Mouse (Mus musculus) olfactory bulb, adult 2 months (tissue): ENCODE data around the gene Stam. TPM values are rescaled to one million over a fixed set of nuclear protein-coding genes. Genes with fewer than 3 reads are reported as not detected.
"Not testable (repeated sequence)": the region's sequence is repeated elsewhere in the genome, so short reads cannot be mapped to it uniquely, and the experiment has no call there.

ENCODE experiments used
- H3K27ac ChIP-seq: fragments of 200-500 bp; 2 replicates; pipeline ENCODE4 v1.5.1; 2012; ENCODE audit warnings: low read depth, low read length; ENCODE audit not compliant: insufficient read depth
- H3K4me1 ChIP-seq: fragments of 200-500 bp; 2 replicates; pipeline ENCODE4 v1.6.1; 2012; ENCODE audit warnings: low read length; ENCODE audit not compliant: control insufficient read depth, insufficient read depth
- H3K4me3 ChIP-seq: fragments of 200-500 bp; 2 replicates; pipeline ENCODE4 v1.5.1; 2012; ENCODE audit warnings: mild to moderate bottlenecking, low read depth, low read length, moderate library complexity; ENCODE audit not compliant: insufficient read depth
- CTCF ChIP-seq: fragments of 200-500 bp; IDR thresholded peaks from 2 replicates; pipeline ENCODE4 v1.5.1; 2012; ENCODE audit warnings: low read depth, mild to moderate bottlenecking, low read length, moderate library complexity; ENCODE audit not compliant: insufficient read depth
- POLR2A ChIP-seq: fragments of 200-500 bp; IDR thresholded peaks from 2 replicates; pipeline ENCODE4 v1.6.1; 2012; ENCODE audit warnings: mild to moderate bottlenecking, low read depth, low read length, moderate library complexity; ENCODE audit not compliant: insufficient read depth
- WGBS: fragments of 180-500 bp; shearing (Covaris S2); methylation state at CpG from one replicate; pipeline ENCODE4 v1.1.7; 2018; 5-methylcytosine and 5-hydroxymethylcytosine counted together
- polyA plus RNA-seq: library from polyadenylated mRNA; stranded (reverse); fragments of >200 nt; gene quantifications from 2 replicates; pipeline ENCODE4 v1.2.4, GENCODE M21; 2012; ENCODE audit warnings: low replicate concordance; ENCODE audit not compliant: missing spikeins, insufficient read depth, insufficient read length

Gene Stam
- polyA plus RNA-seq, 1 experiment: not detected

GRCm38 (mm10) chr2:14165618-14166344, 91.9 kb downstream of the Stam start:
- H3K4me3 ChIP-seq: no peak overlapping the region
- TF ChIP-seq POLR2A (no peak), CTCF (no peak)
- no peaks in the 10 kb centered on the region for H3K4me1 ChIP-seq
- WGBS: 66% methylated on average over 3 of the region's 3 CpGs
- no peak overlapping the region for H3K27ac ChIP-seq

GRCm38 (mm10) chr2:14167721-14168120, 93.8 kb downstream of the Stam start:
- no peak for TF ChIP-seq CTCF
- TF ChIP-seq POLR2A: no peak
- no peak overlapping the region for H3K4me3 ChIP-seq

DNA sequence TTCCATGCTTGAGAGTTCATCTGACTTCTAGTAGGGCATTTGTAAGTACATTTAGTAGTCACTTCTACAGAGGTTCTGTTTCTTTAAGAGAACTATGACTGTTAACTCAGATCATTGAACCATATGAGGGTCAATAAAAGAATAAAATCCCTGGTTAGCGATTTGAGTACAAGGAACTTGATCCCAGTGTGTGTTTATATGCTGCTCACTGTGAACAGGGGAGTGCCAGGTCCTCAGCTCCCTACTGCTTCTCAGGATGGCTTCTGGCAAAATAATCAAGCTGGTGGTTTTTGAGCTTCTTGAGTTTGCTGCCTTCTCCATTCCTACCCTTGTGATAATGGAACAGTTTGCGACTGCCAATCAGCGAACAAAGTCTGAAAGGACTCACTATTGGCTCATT, 100.4 kb downstream of the Stam start, which contains the start of gene Tmem236:
TSS of gene Tmem236 (plus strand) at position 190 of the 400 bp plus-strand sequence.
- Histone ChIP-seq H3K27ac (no peak within 1 kb of the TSS), H3K4me3 (no peak within 1 kb of the TSS), H3K4me1 (no peaks in the 10 kb centered on the region)
- TF ChIP-seq CTCF (no peak), POLR2A (no peak)
- WGBS: 31% methylated on average over 3 of the region's 3 CpGs

More at GRCm38 (mm10) chr2:14167721-14168120, 93.8 kb downstream of the Stam start:
- Histone ChIP-seq H3K4me1 (no peaks in the 10 kb centered on the region), H3K27ac (no peak overlapping the region)

DNA sequence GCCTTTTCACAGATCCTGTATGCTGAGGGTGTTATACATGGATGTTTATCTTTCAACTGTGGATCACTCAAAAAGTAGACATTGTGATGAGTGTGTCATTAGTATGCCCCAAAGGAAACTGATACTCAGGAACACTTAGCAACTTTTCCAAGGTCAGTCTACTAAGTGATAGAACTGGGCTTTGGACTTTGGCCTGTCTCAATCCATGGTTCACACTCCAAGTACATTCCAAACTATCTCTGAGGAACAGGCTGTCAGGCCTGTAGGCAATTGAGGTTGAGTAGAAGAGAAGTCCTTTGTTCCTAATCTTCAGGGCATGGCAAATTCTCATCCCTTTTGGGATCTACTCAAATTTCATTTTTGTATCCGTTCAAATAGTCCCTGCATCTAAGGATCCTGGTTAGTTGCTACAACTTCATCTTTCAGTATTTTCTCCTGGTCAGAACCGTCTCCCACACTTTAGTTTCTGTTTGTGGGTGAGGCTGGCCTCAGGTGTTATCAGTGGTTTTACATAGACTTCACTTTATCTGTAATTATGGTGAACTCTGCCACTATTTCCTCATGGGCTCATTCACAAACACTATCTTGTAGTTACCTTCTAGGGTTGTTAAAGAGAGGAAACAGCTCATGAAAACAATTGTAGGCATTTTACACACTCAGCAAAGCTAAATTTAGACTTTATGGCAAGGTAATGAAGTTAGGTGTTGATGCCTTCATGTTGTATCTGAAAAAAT, 102.7 kb downstream of the Stam start:
- Histone ChIP-seq H3K4me3 (no peak overlapping the region), H3K4me1 (no peaks in the 10 kb centered on the region), H3K27ac (no peak overlapping the region)
- WGBS: 84% methylated on average over 2 of the region's 2 CpGs
- no peak for TF ChIP-seq POLR2A
- no peak for TF ChIP-seq CTCF

DNA sequence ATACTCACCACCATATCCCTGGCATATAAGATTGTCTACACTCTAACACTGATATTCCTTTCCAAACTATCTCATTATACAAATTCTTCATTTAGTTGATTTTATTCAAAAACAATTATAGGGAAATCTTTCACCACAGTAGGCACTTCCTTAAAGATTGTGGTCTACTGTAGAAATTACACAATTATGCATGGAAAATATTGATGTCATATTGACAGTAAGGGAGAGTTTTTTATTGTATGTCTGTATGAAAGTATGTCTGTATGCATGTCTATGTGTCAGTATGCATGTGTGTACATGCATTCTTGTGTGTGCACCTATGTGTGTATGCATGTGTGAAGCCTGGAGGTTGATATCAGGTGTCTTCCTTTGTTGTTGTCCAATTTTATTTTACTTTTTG, 110.5 kb downstream of the Stam start:
- Histone ChIP-seq H3K4me3 (no peak overlapping the region), H3K27ac (no peak overlapping the region), H3K4me1 (no peaks in the 10 kb centered on the region)
- TF ChIP-seq CTCF: no peak
- no peak for TF ChIP-seq POLR2A

DNA sequence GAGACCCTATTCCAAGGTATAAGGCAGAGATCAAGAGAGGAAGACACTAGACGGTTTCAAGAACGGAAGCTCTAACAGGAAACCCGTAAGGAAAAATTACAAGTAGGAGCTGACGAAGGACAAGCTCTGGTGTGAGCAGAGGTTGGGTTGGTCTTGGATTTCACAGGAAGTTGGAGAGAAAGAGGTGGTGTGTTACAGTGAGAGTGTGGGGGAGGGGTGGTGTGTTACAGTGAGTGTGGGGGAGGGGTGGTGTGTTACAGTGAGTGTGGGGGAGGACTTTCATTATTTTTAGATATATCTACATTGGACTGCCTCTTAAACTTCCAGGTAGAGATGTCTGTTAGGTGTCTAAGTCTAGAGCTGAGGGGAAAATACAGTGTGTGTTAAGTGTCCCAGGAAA, 116.8 kb downstream of the Stam start:
- no peak overlapping the region for H3K27ac ChIP-seq
- H3K4me1 ChIP-seq: no peaks in the 10 kb centered on the region
- WGBS: 86% methylated on average over 4 of the region's 4 CpGs
- no peak for TF ChIP-seq POLR2A
- TF ChIP-seq CTCF: no peak
- no peak overlapping the region for H3K4me3 ChIP-seq

- no peak for TF ChIP-seq POLR2A
- TF ChIP-seq CTCF: no peak
- Histone ChIP-seq H3K27ac (no peak overlapping the region), H3K4me3 (no peak overlapping the region), H3K4me1 (no peaks in the 10 kb centered on the region)
- 94% methylated on average over 4 of the region's 4 CpGs for WGBS
Observed at GRCm38 (mm10) chr2:14191601-14192000, 117.7 kb downstream of the Stam start.

DNA sequence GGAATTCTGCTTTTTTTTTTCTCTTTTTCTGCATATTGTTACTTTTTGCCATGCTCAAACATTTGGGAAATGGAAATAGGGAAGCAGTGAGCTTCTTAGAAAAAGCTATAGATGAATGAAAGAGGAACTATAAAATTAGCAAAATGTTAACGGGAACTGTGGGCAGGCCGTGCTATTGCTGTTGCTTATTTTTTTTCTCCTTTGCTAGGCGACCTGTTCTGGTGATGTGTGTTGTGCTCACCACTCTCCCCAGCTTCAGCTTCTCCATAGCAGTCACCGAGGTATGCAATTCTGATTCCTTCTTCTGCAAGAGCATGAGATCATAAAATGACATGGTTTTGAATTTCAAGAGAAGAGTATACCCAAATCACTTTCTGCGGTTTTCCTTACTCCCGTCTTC, 118.1 kb downstream of the Stam start:
- Histone ChIP-seq H3K4me3 (no peak overlapping the region), H3K4me1 (no peaks in the 10 kb centered on the region), H3K27ac (no peak overlapping the region)
- 86% methylated on average over 6 of the region's 6 CpGs for WGBS
- TF ChIP-seq CTCF (no peak), POLR2A (no peak)

DNA sequence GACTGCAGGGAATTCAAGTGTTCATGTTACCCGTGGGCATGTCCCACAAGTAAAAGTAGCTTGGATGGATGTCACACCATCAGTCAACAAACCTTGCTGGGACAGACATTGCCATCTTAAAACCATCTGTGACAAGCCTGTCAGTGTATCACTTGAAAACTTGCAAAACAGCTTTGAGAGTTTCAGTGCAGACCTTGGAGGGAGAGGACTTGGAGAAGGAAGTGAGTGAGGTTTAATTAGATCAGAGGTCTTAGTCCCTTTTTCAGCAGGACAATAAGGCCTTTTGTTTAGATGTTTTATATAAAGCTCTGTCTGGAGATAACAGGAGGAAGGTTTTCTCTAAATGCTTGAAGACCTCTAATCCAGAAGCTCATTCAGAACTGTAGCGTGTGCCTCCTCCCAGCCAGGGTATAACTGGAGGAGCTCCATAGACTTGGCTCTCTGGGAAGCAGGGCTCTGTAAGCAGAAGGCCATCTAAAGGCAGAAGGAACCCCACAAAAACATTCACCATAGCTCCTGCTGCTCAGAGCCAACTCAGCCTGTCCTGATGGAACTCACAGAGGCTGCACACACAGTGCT, 124.5 kb downstream of the Stam start:
- not testable (repeated sequence) for H3K4me3 ChIP-seq, H3K27ac ChIP-seq, H3K4me1 ChIP-seq
- WGBS: 75% methylated on average over 1 of the region's 2 CpGs

Other genes starting within 250 kb of the Stam start
- gene Hacd1, start 18.0 kb upstream of the Stam start, polyA plus RNA-seq: not detected in 2 replicates
- gene Tmem236, start 100.4 kb downstream of the Stam start, polyA plus RNA-seq: not detected in 2 replicates
- not detected in 2 replicates for gene Mrc1, start 155.3 kb downstream of the Stam start, polyA plus RNA-seq